Mouse (Mus musculus) heart, embryonic 15.5 days (tissue): ENCODE measurements around the gene Pfdn6. TPM values are rescaled to one million over a fixed set of nuclear protein-coding genes. Genes with fewer than 3 reads are reported as not detected.

Experiments
- ATAC-seq: fragments of 200-750 bp; cut with Nextera tagmentation; replicated peaks from 2 replicates; pipeline ENCODE4 v1.8.0; 2017; ENCODE audit warnings: low read depth, moderate TSS enrichment; ENCODE audit not compliant: insufficient number of reproducible peaks, insufficient read depth, low FRiP score
- H3K27ac ChIP-seq: fragments of 300-500 bp; sonication (generic); 2 replicates; pipeline ENCODE4 v1.5.1; 2015; ENCODE audit warnings: mild to moderate bottlenecking, inconsistent platforms
- H3K27me3 ChIP-seq: fragments of 300-500 bp; sonication (generic); 2 replicates; pipeline ENCODE4 v1.6.1; 2015; ENCODE audit warnings: inconsistent platforms
- H3K36me3 ChIP-seq: fragments of 300-500 bp; sonication (generic); 2 replicates; pipeline ENCODE4 v1.6.1; 2015; ENCODE audit warnings: mild to moderate bottlenecking, inconsistent platforms
- H3K4me1 ChIP-seq: fragments of 300-500 bp; sonication (generic); replicated peaks from 2 replicates; pipeline ENCODE4 v1.6.1; 2015; ENCODE audit warnings: inconsistent platforms
- H3K4me2 ChIP-seq: fragments of 300-500 bp; sonication (generic); 2 replicates; pipeline ENCODE4 v1.6.1; 2015; ENCODE audit warnings: inconsistent platforms, mild to moderate bottlenecking, moderate library complexity
- H3K4me3 ChIP-seq: fragments of 300-500 bp; sonication (generic); 2 replicates; pipeline ENCODE4 v1.5.1; 2015; ENCODE audit warnings: mild to moderate bottlenecking, inconsistent platforms
- H3K9ac ChIP-seq: fragments of 300-500 bp; sonication (generic); 2 replicates; pipeline ENCODE4 v1.6.1; 2015; ENCODE audit warnings: mild to moderate bottlenecking, inconsistent platforms
- H3K9me3 ChIP-seq: fragments of 300-500 bp; sonication (generic); replicated peaks from 2 replicates; pipeline ENCODE4 v1.6.1; 2016; ENCODE audit warnings: inconsistent platforms
- WGBS: fragments of 180-500 bp; shearing (Covaris S2); methylation state at CpG from one replicate; pipeline ENCODE4 v1.1.7; 2015; ENCODE audit warnings: mixed read lengths; 5-methylcytosine and 5-hydroxymethylcytosine counted together
- polyA plus RNA-seq: library from polyadenylated mRNA; unstranded; fragments of >200 nt; fragmentation: Nextera tagmentation; extraction: Ambion mirVana; gene quantifications from 2 replicates; pipeline ENCODE4 v1.2.1, GENCODE M21; 2015

Gene Pfdn6
- polyA plus RNA-seq, 1 experiment from 2014 or later: 115 TPM

DNA sequence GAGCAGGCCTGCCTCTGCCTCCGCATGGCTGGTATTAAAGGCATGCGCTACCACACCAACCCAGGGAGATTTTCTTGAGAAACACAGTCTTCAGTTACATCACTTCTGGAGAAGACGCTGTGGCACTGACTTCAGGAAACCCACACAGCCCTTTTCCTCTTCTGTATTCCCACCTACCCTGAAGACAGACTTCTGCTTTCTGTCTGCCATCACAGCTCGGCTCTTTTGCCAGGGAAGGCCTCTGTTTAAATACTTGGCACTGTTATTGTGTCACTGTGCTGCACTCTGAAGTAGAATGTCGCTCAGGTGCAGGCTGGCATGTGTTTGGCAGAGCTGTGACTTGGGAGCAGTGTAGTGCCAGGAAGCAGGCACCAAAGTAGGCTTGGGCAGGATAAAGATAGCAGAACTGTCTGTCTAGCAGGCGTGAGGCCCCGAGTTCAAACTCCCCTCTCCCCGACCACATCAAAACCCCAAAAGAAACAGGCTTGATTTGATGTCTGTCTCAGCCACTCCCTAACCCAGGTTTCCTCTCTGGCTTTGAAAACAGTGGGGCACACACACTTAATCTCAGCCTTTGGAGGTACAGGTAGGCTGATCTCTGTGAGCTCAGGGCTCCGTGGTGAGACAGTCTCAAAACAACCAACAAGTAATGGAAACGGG is 7.4 kb upstream of the Pfdn6 start:
- H3K9ac ChIP-seq: no peak overlapping the region
- no peak overlapping the region for H3K4me3 ChIP-seq
- peaks cover 31% of the 10 kb centered on the region for H3K4me1 ChIP-seq
- H3K27ac ChIP-seq: no peak overlapping the region
- no peak overlapping the region for H3K4me2 ChIP-seq
- no peaks in the 10 kb centered on the region for H3K9me3 ChIP-seq
- H3K27me3 ChIP-seq: no peaks in the 10 kb centered on the region
- ATAC-seq: no peak
- 78% methylated on average over 10 of the region's 10 CpGs for WGBS
- H3K36me3 ChIP-seq: peaks cover 30% of the 10 kb centered on the region

DNA sequence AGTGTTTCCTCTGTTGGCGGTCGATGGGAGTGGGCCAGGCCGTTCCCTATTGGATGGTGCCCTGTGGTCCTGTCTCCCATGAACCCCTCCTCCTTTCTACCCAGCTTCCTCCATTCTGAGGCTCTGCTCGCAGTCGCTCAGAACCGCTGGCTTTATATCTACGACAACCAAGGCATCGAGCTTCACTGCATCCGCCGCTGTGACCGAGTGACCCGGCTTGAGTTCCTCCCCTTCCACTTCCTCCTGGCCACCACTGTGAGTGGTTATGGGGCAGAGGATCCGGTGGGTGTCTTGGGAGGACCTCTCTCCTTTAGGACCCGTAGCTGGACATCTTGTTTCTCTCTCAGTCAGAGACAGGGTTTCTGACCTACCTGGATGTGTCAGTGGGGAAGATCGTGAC is 3.3 kb upstream of the Pfdn6 start:
- H3K4me3 ChIP-seq: no peak overlapping the region
- no peak for ATAC-seq
- no peak overlapping the region for H3K9ac ChIP-seq
- no peaks in the 10 kb centered on the region for H3K27me3 ChIP-seq
- WGBS: 92% methylated on average over 15 of the region's 15 CpGs
- H3K27ac ChIP-seq: no peak overlapping the region
- no peaks in the 10 kb centered on the region for H3K9me3 ChIP-seq
- no peak overlapping the region for H3K4me2 ChIP-seq
- H3K36me3 ChIP-seq: peaks cover 20% of the 10 kb centered on the region; the same call in 1 of the 2 replicates
- peaks cover 18% of the 10 kb centered on the region for H3K4me1 ChIP-seq

- H3K4me2 ChIP-seq: peak overlapping the region; percentile 82
- WGBS: 51% methylated on average over 19 of the region's 19 CpGs
- H3K27ac ChIP-seq: no peak overlapping the region
- H3K27me3 ChIP-seq: no peaks in the 10 kb centered on the region
- H3K36me3 ChIP-seq: peaks cover 30% of the 10 kb centered on the region; the same call in 1 of the 2 replicates
- peak overlapping the region; percentile 91 for H3K4me3 ChIP-seq
- ATAC-seq: no peak
- no peaks in the 10 kb centered on the region for H3K9me3 ChIP-seq
- H3K4me1 ChIP-seq: peaks cover 18% of the 10 kb centered on the region
- H3K9ac ChIP-seq: peak overlapping the region; percentile 80
Measured at GRCm38 (mm10) chr17:33941381-33941780, 1.2 kb upstream of the Pfdn6 start.

DNA sequence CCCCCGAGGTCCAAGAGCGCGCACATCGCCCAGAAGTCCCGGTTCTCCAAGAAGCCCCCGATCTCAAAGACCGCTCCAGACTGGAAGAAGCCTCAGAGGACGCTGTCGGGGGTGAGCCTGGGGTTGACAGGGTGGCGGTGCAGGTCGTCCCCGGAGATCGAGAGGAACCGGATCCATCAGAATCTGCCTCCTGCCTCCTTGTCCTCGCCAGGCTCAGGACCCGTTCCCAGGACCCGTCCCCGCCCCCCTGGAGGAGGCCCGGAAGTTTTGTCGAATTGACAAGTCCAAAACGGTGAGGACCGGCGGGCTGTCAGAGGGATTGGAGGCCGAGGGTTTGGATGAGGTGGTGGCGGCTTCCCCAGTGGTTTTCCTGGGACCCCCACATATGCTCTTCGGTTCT is 838 bp upstream of the Pfdn6 start:
- H3K9me3 ChIP-seq: no peaks in the 10 kb centered on the region
- 2% methylated on average over 26 of the region's 26 CpGs for WGBS
- H3K4me2 ChIP-seq: peak overlapping the region; percentile 82
- no peaks in the 10 kb centered on the region for H3K27me3 ChIP-seq
- peaks cover 18% of the 10 kb centered on the region for H3K4me1 ChIP-seq
- peak overlapping the region; percentile 80 for H3K9ac ChIP-seq
- peaks cover 27% of the 10 kb centered on the region; the same call in 1 of the 2 replicates for H3K36me3 ChIP-seq
- H3K4me3 ChIP-seq: peak overlapping the region; percentile 91
- no peak overlapping the region for H3K27ac ChIP-seq
- ATAC-seq: 0 out of 2 replicates have a peak, but pooled peaks have one; percentile 4

DNA sequence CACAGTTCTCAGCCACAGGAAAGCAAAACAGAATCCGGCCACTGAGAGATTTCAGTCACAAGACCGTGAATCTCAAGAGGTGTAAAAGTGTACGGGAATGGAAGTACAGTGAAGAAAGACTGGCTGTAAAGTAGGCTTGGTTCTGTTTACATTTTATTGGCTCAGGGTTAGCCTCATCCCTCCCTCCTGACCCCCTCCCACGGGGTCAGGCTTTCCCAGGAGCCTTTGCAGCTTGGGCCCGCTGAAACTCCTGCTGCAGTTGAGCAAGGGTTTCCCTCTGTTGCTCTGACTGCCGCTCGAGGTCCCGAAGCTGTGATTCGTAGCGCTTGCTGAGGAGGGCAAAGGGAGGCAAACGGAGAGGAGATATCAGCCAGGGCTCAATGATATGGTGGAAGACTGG is 1.4 kb downstream of the Pfdn6 start:
- H3K4me3 ChIP-seq: peak overlapping the region; percentile 91

DNA sequence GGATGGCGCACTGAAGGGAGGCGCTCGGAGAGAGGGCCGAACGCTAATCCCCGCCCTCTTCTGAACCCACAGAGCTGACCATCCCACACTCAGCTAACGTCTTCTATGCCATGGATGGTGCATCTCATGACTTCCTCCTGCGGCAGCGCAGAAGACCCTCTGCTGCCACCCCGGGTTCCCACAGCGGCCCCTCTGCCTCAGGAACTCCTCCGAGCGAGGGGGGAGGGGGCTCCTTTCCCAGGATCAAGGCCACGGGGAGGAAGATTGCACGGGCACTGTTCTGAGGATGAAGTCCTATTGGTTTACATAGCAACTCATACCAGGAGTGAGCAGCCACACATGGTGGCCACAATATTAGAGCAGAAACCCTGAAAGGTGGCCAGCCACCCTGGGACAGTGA is 3.1 kb downstream of the Pfdn6 start:
- H3K9ac ChIP-seq: no peak overlapping the region
- 81% methylated on average over 15 of the region's 15 CpGs for WGBS
- H3K36me3 ChIP-seq: peaks cover 39% of the 10 kb centered on the region; the same call in 1 of the 2 replicates

More for the DNA sequence above, 1.4 kb downstream of the Pfdn6 start:
- Histone ChIP-seq H3K36me3 (peaks cover 23% of the 10 kb centered on the region; the same call in 1 of the 2 replicates), H3K9me3 (no peaks in the 10 kb centered on the region), H3K27ac (no peak overlapping the region), H3K27me3 (no peaks in the 10 kb centered on the region), H3K4me2 (peak overlapping the region; percentile 82; the same call in 1 of the 2 replicates), H3K4me1 (peaks cover 18% of the 10 kb centered on the region), H3K9ac (no peak overlapping the region)
- ATAC-seq: no peak
- 75% methylated on average over 11 of the region's 11 CpGs for WGBS

GRCm38 (mm10) chr17:33935422-33936055 is 4.6 kb downstream of the Pfdn6 start:
- ATAC-seq: no peak
- no peaks in the 10 kb centered on the region for H3K27me3 ChIP-seq
- no peaks in the 10 kb centered on the region for H3K9me3 ChIP-seq
- H3K4me2 ChIP-seq: no peak overlapping the region
- peaks cover 20% of the 10 kb centered on the region for H3K4me1 ChIP-seq
- no peak overlapping the region for H3K9ac ChIP-seq
- no peak overlapping the region for H3K4me3 ChIP-seq
- 88% methylated on average over 21 of the region's 21 CpGs for WGBS
- H3K36me3 ChIP-seq: peaks cover 40% of the 10 kb centered on the region; the same call in 1 of the 2 replicates
- no peak overlapping the region for H3K27ac ChIP-seq

More for the DNA sequence above, 3.1 kb downstream of the Pfdn6 start:
- peaks cover 18% of the 10 kb centered on the region for H3K4me1 ChIP-seq
- no peak overlapping the region for H3K4me3 ChIP-seq
- no peak overlapping the region for H3K27ac ChIP-seq
- H3K4me2 ChIP-seq: no peak overlapping the region
- H3K9me3 ChIP-seq: no peaks in the 10 kb centered on the region
- ATAC-seq: no peak
- no peaks in the 10 kb centered on the region for H3K27me3 ChIP-seq

DNA sequence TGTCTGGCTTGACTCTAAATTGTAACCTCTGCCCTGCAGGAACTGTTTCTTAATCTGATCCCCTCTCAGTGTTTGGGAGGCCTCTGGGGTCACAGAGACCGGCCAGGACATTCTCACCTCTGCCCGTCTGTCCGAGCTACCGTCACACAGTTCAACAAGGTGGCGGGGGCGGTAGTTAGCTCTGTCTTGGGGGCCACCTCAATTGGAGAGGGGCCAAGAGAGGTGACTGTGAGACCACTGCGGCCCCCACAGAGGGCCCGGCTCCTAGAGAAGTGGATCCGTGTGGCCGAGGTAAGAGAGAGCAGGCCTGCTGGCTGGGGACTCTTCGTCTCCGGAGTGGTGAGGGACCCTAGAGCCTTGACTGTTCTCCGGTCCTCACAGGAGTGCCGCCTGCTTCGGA is 7.2 kb downstream of the Pfdn6 start:
- peaks cover 22% of the 10 kb centered on the region for H3K4me1 ChIP-seq
- H3K27ac ChIP-seq: no peak overlapping the region
- H3K9ac ChIP-seq: no peak overlapping the region
- H3K27me3 ChIP-seq: no peaks in the 10 kb centered on the region
- no peak for ATAC-seq
- H3K4me2 ChIP-seq: no peak overlapping the region
- H3K36me3 ChIP-seq: peaks cover 40% of the 10 kb centered on the region; the same call in 1 of the 2 replicates
- H3K4me3 ChIP-seq: no peak overlapping the region
- H3K9me3 ChIP-seq: no peaks in the 10 kb centered on the region
- whole genome bisulfite sequencing: 91% methylated on average over 15 of the region's 15 CpGs

- H3K4me3 ChIP-seq: no peak overlapping the region
- no peak overlapping the region for H3K4me2 ChIP-seq
- peaks cover 26% of the 10 kb centered on the region for H3K4me1 ChIP-seq
- peaks cover 37% of the 10 kb centered on the region; the same call in 1 of the 2 replicates for H3K36me3 ChIP-seq
- no peak overlapping the region for H3K9ac ChIP-seq
- H3K9me3 ChIP-seq: no peaks in the 10 kb centered on the region
- H3K27me3 ChIP-seq: no peaks in the 10 kb centered on the region
- no peak overlapping the region for H3K27ac ChIP-seq
- WGBS: 81% methylated on average over 14 of the region's 14 CpGs
- ATAC-seq: no peak
Measured at GRCm38 (mm10) chr17:33932448-33932847, 7.7 kb downstream of the Pfdn6 start.

DNA sequence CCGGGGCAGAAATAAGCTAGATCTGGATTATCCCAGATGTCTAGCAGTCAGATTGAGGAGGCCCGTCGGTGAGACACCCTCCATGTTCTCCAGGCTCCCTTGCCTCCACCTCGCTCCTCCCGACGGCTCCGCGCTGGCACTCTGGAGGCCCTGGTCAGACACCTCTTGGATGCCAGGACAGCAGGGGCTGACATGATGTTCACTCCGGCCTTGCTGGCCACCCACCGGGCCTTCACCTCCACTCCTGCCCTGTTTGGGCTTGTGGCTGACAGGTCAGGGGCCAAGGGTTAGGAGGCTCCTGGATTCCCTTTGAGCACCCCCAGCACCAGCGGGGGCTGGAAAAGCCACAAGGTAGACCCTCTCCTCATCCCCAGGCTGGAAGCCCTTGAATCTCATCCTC is 8.2 kb downstream of the Pfdn6 start:
- 0 out of 2 replicates have a peak overlapping the region, but pooled peaks have one; percentile 77 for H3K4me3 ChIP-seq
- H3K27ac ChIP-seq: no peak overlapping the region
- H3K4me2 ChIP-seq: peak overlapping the region; percentile 87; the same call in 1 of the 2 replicates
- peaks cover 32% of the 10 kb centered on the region; the same call in 1 of the 2 replicates for H3K36me3 ChIP-seq
- H3K9ac ChIP-seq: no peak overlapping the region
- no peaks in the 10 kb centered on the region for H3K9me3 ChIP-seq
- 89% methylated on average over 11 of the region's 11 CpGs for WGBS
- no peak for ATAC-seq
- H3K4me1 ChIP-seq: peaks cover 26% of the 10 kb centered on the region
- no peaks in the 10 kb centered on the region for H3K27me3 ChIP-seq

GRCm38 (mm10) chr17:33931159-33931866 is 8.8 kb downstream of the Pfdn6 start:
- Histone ChIP-seq H3K4me1 (peaks cover 26% of the 10 kb centered on the region), H3K36me3 (peaks cover 31% of the 10 kb centered on the region), H3K9me3 (no peaks in the 10 kb centered on the region), H3K27ac (no peak overlapping the region), H3K27me3 (no peaks in the 10 kb centered on the region), H3K4me3 (peak overlapping the region; percentile 77), H3K4me2 (peak overlapping the region; percentile 87), H3K9ac (peak overlapping the region; percentile 87; the same call in 1 of the 2 replicates)
- WGBS: 48% methylated on average over 18 of the region's 18 CpGs
- no peak for ATAC-seq
